Mouse (Mus musculus) right cerebral cortex, adult 2 months (tissue): ENCODE measurements at regions not wholly inside any gene's neighbourhood (a gene's known extent, or its start where the extent isn't known, plus 50 kb on each side); places are given as distances from the start of the nearest gene placed in this dataset.
"Not testable (repeated sequence)": the region's sequence is repeated elsewhere in the genome, so short reads cannot be mapped to it uniquely, and the experiment has no call there.

Experiments used
- DNase-seq, 2 experiments: peaks; one replicate each; pipeline ENCODE4 v3.0.0; 2021 to 2022; ENCODE audit warnings: low spot score in 2 of 2

GRCm38 (mm10) chr5:129353549-129353948, 147.5 kb upstream of the Sfswap start:
- DNase-seq, result no peak

- DNase-seq, result no peak
Measured at GRCm38 (mm10) chr5:129354877-129355276, 146.1 kb upstream of the Sfswap start.

GRCm38 (mm10) chr5:129361527-129361926, 139.5 kb upstream of the Sfswap start:
- DNase-seq, result no peak

GRCm38 (mm10) chr5:129363189-129363588, 137.8 kb upstream of the Sfswap start:
- DNase-seq, result no peak

GRCm38 (mm10) chr5:129365026-129365425, 136.0 kb upstream of the Sfswap start:
- DNase-seq, result no peak

- DNase-seq, result no peak
Measured at GRCm38 (mm10) chr5:129367266-129367665, 133.8 kb upstream of the Sfswap start.

GRCm38 (mm10) chr5:129380861-129381260, 120.2 kb upstream of the Sfswap start:
- no peak for DNase-seq

GRCm38 (mm10) chr5:129384976-129385375, 116.0 kb upstream of the Sfswap start:
- peak; percentile 52 to 53 for DNase-seq

- DNase-seq, result peak in 1 of 2 experiments; percentile 13
Measured at GRCm38 (mm10) chr5:129385965-129386643, 114.9 kb upstream of the Sfswap start.

- not testable (repeated sequence) for DNase-seq
Measured at GRCm38 (mm10) chr5:129386671-129387070, 114.3 kb upstream of the Sfswap start.

- DNase-seq, result no peak
Measured at GRCm38 (mm10) chr5:129387301-129387700, 113.7 kb upstream of the Sfswap start.

- DNase-seq, result no peak
Measured at GRCm38 (mm10) chr5:129390921-129391371, 110.1 kb upstream of the Sfswap start.

GRCm38 (mm10) chr5:129393150-129393549, 107.9 kb upstream of the Sfswap start:
- no peak for DNase-seq

GRCm38 (mm10) chr5:129393606-129394255, 107.3 kb upstream of the Sfswap start:
- peak; percentile 24 to 37 for DNase-seq

GRCm38 (mm10) chr5:129394416-129394815, 106.6 kb upstream of the Sfswap start:
- peak in 1 of 2 experiments; percentile 33 for DNase-seq

GRCm38 (mm10) chr5:129397311-129397710, 103.7 kb upstream of the Sfswap start:
- DNase-seq, result no peak

- DNase-seq, result no peak
Measured at GRCm38 (mm10) chr5:129406259-129406658, 94.8 kb upstream of the Sfswap start.

GRCm38 (mm10) chr5:129409440-129410004, 91.5 kb upstream of the Sfswap start:
- DNase-seq, result no peak

GRCm38 (mm10) chr5:129412161-129412560, 88.9 kb upstream of the Sfswap start:
- DNase-seq, result no peak

GRCm38 (mm10) chr5:129414960-129415706, 85.9 kb upstream of the Sfswap start:
- DNase-seq, result no peak

- peak; percentile 15 to 19 for DNase-seq
Measured at GRCm38 (mm10) chr5:129416425-129416824, 84.6 kb upstream of the Sfswap start.

GRCm38 (mm10) chr5:129417516-129417915, 83.5 kb upstream of the Sfswap start:
- DNase-seq, result no peak
